Mouse (Mus musculus) R1 (cell line): ENCODE measurements around the gene Calcoco2.

Experiments
- DNase-seq: peaks from one replicate; pipeline ENCODE4 v3.0.0-alpha.2; 2018; ENCODE audit warnings: low read depth, low spot score

Calcoco2 gene

DNA sequence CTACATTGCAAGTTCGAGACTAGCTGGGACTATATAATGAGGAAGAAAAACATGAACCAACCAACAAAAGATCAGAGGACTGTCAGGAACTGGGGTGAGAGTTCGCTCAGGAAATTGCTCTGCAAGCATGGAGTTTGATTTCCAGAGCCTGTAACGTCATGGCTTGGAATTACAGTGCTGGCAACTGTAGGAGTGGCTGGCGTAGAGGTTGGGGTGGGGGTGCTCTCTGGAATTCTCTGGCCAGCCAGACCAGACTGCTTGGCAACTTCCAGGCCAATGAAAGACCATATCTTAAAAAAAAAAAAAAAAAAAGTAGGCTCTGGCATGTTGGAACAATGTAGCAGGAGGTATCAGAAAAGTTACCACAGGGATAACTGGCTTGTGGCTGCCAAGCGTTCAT lies 31.0 kb downstream of the Calcoco2 start:
- peak; percentile 45 for DNase-seq

DNA sequence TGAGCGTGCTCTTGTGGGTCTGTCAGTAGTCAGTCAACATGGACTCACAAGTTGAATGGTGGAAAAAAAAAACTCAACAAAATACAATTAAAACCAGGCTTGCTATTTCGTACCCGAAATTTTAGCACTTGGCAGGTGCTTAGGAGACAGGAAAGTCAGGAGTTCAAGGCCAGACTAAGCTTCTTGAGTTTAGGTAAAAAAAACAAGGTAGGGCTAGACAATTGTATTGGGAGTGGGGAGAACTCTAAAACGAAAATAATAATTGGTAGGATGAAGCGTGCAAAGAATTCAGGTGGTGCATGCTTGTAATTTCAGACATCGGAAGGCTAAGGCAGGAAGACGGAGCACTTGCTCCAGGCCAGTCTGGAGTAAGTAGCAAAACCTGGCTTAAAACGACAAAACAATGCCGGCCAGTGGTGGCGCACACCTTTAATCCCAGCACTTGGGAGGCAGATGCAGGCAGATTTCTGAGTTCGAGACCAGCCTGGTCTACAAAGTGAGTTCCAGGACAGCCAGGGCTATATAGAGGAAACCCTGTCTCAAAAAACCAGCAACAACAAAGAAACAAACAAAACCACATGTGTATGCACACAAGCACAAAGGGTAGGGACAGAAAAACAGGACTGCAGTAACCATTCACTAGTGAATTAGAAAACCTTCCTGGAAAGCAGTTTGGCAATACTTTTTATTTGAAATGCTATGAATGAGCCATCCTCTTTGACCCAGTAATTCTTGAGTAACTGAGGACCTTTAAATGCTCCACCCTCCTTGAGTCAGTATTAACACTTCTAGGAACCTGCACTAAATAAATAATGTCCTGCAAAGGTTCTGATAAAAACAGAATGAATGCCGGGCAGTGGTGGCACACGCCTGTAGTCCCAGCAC lies 35.3 kb downstream of the Calcoco2 start:
- no peak for DNase-seq

DNA sequence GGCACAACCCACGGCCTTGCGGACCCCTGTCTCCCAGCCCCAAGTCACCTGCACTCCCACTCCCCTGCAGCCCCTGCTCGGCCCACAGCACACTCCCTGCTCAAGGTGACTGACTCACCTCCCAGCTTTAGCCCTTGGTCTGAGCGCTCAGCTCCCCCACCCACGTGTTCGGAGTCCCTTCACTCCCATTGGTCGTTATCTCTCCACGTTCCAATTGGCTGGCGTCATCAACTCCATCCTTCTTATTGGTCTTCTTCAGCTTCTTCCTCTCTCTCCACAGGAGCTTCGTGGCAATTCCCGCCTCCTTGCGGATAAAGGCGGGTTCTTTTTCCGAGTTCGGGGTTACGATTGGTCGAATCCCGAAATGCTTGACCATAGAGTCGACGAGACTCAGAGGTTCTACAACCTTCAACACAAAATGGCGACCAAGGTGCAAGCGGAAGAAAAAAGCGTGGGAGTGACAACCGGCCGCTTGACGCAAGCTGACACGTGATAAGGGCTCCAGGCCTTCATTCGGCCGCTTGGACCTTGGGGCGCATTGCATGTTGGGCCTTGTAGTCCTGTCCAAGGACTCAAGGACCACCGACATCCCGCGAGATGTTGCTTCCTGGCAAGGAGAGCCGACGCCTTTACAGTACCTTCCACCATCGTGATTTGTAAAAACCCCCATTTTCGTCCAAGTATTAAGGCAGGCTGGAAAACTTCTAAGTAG lies 36.1 kb downstream of the Calcoco2 start, which contains the start of gene Atp5g1:
Gene Atp5g1, minus strand, starts transcription at position 162 of the 712 bp plus-strand sequence.
- peak; percentile 100 for DNase-seq

DNA sequence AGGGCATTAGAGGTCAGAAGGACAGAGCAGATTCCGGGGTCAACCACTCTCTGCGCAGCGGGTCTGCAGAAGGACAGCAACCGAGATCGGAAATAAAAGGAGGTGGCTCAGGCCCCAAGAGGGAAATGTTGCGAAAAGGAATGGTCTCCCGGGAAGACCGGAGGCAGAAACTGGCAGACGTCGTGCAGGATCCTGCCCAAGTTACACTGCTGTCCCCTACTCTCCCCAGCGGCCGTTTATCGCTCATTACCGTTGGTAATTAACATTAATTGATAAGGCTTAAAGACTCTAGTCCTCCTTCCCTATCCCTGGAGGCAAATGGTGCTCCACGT lies 36.6 kb downstream of the Calcoco2 start:
- DNase-seq, result no peak

DNA sequence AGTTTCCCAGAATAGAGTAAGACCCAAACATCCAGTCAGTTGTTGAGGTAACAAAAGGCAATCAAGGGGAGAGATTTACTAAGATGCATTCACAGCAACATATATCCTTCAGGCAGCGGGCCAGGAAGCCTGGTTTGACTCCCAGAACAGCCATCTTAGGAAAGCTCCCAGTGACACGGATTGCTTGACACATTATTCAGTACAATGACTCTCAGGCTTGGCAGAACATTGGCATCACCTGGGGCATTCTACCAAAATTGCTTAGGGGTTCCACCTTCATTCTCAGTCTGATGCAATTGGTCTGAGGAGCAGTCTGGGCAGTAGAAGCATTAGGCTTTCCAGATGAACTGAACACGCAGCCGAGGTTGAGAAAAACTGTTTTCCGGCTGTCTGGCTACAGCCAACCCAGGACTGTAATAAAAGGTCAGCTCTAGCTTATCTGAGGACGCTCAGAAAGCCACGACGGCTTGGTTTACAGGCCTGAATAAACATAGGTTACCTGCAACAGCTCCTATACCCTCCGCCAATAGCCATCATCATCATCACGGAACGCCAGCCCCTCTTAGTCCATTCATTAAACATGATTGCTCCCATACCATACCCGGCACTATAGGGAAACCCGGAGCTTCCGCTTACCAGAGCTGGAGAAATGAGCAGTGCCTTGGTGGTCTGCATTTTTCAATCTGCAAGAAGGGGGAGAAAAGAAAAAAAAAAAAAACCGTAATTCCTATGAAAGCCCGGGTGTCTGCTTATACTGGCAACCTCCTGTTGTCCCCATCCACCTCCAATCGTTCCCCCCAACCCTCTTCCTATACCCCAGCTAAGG lies 37.2 kb downstream of the Calcoco2 start:
- DNase-seq, result no peak

DNA sequence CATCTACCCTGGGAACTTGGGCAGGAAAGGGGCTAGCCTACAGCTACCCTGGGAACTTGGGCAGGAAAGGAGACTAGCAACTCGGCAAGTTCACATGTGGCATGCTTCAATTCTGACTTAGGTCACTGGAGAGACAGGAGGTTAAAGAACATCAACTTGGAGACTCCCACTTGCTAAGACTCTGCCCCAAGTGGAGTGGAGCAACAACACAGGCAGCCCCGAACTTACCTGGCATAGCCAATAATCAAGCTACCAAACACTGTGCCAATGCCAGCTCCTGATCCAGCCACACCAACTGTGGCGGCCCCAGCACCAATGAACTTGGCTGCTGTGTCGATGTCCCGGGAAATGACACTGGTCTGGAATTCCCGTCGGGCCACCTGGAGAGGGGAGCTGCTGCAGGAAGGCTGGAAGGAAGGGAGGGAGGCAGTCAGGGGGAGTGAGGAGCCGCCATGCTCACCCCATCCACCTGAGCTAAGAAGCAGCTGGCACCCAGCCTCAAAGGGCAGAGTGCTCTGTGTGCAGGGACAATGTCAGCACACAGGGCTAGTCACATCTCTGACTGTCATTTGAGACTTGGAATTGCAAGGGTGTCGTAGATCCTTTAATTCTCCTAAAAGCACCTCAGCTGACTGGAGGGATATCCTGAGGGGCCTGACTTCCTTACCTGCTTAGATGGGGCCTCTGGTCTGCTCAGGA lies 38.3 kb downstream of the Calcoco2 start:
- DNase-seq, result no peak

DNA sequence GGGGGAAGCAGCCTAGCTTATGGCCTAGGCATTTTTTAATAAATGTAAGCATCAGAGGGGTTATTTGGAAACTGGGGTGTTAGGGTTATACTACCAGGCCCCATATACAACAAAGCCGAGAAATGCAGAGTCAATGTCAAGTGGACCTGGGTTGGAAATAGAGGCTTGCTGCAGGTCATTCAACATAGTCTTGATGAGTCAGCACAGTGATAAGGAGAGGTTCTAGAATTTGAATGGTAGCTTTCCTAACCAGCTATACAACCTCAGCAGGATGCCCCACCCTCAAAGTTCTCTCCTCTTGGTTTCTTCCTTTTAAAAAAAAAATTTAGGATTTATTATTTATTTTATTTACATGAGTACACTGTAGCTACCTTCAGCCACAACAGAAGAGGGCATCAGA lies 40.8 kb downstream of the Calcoco2 start:
- no peak for DNase-seq

DNA sequence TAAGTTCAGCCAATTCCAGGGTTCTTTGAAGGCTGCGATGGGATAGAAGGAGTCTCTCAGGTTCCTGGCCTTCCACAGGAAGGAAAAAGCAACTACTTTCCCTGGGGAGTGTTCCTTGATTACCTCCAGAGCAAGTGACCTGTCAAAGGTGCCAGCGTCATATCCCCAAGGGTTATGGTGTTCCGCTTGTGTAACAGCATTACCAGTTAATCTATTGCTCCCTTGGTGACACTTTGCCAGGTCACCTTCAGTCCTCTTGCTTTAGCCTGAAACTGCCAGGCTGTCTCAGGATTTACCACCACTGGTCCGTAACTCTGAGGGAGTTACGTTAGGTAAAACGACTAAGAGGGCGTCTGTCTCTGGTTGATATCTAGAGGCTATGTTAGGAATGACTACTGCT lies 41.4 kb downstream of the Calcoco2 start:
- DNase-seq, result no peak

DNA sequence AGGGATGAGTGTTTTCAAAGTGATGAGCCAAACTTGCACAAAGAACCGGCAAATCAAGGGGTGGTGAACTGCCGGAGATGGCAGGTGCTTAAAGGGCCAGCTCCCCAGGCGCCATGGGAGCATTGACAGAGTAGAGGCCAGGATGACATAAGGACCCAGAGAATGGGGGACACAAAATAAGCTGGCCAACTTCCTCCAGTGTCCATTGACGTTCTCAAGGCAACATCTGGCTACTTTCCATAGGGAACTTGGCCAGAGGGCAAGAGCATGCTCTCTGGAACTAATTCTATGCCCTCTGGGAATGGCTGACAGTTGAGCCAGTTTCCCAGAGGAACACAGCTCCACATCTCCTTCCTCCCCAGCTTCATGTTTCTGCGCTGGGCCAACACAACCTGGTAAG lies 43.5 kb downstream of the Calcoco2 start:
- DNase-seq, result no peak

DNA sequence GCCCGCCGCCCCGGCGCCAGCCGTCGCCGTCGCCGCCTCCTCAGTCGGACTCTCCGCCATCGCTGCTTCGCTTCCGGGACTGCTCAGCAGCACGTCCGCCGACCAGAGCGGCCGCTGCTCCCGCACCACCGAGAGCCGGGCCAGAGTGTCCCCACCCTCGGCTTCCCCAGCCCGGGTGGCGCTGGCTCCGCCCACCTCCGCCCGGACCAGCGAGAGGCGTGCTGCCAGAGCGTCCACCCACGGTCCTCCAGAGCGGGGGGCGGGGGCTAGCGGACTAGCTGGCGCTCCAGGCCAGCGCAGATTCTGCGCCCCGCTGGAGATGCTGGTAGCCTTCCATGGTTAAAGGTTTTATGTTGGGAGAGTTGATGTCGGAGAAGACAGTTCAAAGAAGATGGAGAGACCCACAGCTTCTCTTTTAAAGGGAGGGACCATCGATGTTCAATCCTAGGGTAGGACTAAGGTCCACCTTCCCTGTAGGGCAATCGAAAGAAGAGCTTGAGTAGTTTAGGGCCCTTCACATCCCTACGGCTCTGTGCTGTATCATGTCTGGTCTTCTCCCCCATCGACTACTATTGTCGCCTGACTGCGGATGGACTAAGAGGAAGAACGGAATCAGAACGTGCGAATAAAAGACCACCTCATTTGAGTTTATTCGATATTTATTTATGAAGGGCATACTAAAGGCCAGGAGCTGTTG lies 46.4 kb downstream of the Calcoco2 start, which contains the start of gene Ube2z:
Gene Ube2z, minus strand, starts transcription at position 174 of the 697 bp plus-strand sequence.
- DNase-seq, result peak; percentile 91

DNA sequence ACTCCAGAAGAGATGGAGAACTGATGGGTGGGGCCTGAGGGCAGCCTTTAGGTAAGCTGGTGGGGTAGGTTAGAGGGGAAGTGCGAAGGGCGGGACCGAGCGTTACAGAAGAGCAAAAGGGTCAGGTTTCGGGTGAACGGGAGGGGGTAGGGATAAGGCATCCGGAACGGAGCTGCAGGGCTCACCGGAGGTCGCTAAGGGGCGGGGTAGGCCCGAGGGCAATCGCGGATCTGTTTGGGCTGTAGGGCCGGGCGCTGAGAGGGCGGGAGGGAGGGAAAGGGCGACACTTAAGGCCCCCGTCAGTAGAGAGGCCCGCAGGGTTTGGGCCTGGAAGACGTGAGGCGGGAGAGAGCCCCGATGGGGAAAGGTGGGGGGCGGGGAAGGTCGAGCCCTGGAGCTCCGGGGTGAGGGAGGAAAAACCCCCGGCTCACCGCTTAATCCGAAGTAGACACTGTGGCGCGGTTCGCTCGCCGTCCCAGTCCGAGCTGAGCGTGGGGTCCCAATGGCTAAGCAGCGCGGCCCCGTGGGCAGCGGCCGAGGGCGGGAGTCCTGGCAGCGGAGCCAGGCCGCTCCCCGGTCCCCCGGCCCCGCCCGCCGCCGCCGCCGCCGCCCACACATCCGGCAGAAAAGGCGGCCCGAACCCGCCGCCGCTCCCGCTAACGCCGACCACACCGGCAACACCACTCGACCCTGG lies 47.1 kb downstream of the Calcoco2 start:
- DNase-seq, result peak; percentile 92

DNA sequence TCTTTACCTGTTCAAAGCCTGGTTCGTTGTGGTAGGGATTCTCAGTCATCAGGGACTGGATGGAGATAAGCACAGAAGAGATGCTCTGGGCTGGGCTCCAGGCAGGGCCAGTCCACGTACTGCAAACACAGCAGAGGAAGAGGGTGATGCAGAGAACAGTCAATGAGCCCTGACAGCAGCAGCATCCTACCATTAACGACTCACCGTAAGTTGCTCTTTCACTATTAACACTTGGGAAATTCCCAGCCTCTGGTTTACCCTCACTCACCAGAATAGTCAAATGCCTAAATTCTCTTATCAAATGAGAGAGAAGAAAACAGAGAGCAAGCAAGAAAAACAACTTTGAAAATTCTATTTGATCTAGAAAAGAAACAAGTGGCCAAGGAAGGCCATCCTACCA lies 53.5 kb downstream of the Calcoco2 start:
- DNase-seq, result no peak

DNA sequence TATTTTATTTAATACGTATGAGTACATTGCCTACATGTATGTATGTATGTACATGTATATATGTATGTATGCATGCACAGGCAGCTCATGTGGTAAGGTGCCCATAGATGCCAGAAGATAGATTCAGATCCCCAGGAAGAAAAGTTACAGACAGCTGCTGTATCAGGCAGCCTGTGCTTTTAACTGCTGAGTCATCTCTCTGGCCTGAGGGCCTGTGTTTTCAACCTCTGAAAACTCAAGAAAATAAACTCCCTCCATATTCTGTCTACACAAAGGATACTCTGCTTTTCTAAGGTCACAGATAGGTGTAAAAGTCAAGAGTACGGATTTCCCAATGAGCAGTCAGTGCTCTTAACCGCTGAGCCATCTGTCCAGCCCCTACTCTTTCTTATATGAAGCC lies 60.9 kb downstream of the Calcoco2 start:
- DNase-seq, result no peak

DNA sequence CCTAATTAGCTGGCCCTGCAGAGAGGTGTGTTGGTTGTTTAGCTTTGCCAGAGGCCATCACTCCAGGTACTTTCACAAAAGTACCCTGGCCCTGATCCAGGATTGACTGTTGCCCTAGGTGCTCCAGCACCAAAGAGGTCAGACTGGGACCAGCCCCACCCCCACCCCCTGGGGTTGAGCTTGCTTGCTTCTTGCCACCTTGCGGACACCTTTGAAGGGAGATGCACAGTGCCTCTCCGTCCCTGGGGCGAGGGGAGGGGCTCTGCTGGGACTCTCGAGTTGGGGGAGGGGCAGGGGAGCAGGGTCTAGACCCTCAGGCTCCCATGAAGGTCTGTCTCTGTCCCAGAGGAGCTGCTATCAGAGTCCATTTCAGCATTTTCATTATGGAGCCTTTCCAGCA lies 61.8 kb downstream of the Calcoco2 start:
- peak; percentile 41 for DNase-seq
